Mouse (Mus musculus) left cerebral cortex, postnatal 4 days (tissue): ENCODE results near the gene Tcirg1. TPM values are rescaled to one million over a fixed set of nuclear protein-coding genes. Genes with fewer than 3 reads are reported as not detected.
A peak's percentile ranks its signal among the peaks of the same experiment; 100 is the strongest.

Experiments
- DNase-seq: peaks from one replicate; pipeline ENCODE4 v3.0.0-alpha.2; 2022
- intact Hi-C: fragments of 180-260 bp; cut with DNase I; formaldehyde crosslinking; loops from one replicate; pipeline ENCODE4 v1.15.1; 2025
- total RNA-seq, 2 experiments: library from RNA; stranded (reverse); gene quantifications; 2 replicates each; pipeline ENCODE4 v1.2.3; 2021

Tcirg1 gene
- total RNA-seq, 2 experiments from 2014 or later, result 24.0 to 27.9 TPM

GRCm38 (mm10) chr19:3853891-3854290 is 53.0 kb downstream of the Tcirg1 start:
- intact Hi-C loops, result no loop called here
- peak; percentile 37 for DNase-seq

- DNase-seq, result no peak
- intact Hi-C loops, result no loop called here
These were observed 53.8 kb downstream of the Tcirg1 start for GRCm38 (mm10) chr19:3853121-3853520.

- DNase-seq, result peak; percentile 58
- intact Hi-C loops, result no loop called here
These were observed 54.8 kb downstream of the Tcirg1 start for GRCm38 (mm10) chr19:3851979-3852681.

- intact Hi-C loops, result no loop called here
These were observed 55.4 kb downstream of the Tcirg1 start, which contains the start of gene Chka for GRCm38 (mm10) chr19:3851502-3851962. Gene Chka, plus strand, starts transcription at chr19:3851773.

GRCm38 (mm10) chr19:3850847-3851469 is 56.0 kb downstream of the Tcirg1 start:
- intact Hi-C loops, result no loop called here
- DNase-seq, result peak; percentile 72

More at GRCm38 (mm10) chr19:3851502-3851962, 55.4 kb downstream of the Tcirg1 start, which contains the start of gene Chka:
- DNase-seq, result peak; percentile 99

- DNase-seq, result no peak
- intact Hi-C loops, result no loop called here
These were observed 56.9 kb downstream of the Tcirg1 start for GRCm38 (mm10) chr19:3850076-3850475.

- DNase-seq, result no peak
- intact Hi-C loops, result no loop called here
These were observed 57.7 kb downstream of the Tcirg1 start for GRCm38 (mm10) chr19:3849251-3849650.

GRCm38 (mm10) chr19:3848207-3848808 is 58.6 kb downstream of the Tcirg1 start:
- intact Hi-C loops, result no loop called here
- no peak for DNase-seq

GRCm38 (mm10) chr19:3847711-3848110 is 59.2 kb downstream of the Tcirg1 start:
- DNase-seq, result no peak
- intact Hi-C loops, result no loop called here

- intact Hi-C loops, result no loop called here
- no peak for DNase-seq
These were observed 60.0 kb downstream of the Tcirg1 start for GRCm38 (mm10) chr19:3846676-3847604.

Other genes starting within 250 kb of the Tcirg1 start
- 10 to 100 TPM; 11.9 to 13.2 TPM for gene Lrp5, start 220.6 kb downstream of the Tcirg1 start, total RNA-seq
- 10 to 100 TPM; 38.8 to 40.6 TPM for gene 1810055G02Rik, start 198.8 kb downstream of the Tcirg1 start, total RNA-seq
- gene Kmt5b, start 139.7 kb downstream of the Tcirg1 start, total RNA-seq, result 10 to 100 TPM; 89.1 to 90.7 TPM
- 100 to 1,000 TPM in 1 of 2 experiments, 10 to 100 TPM in 1; 88.7 to 104 TPM for gene Chka, start 55.4 kb downstream of the Tcirg1 start, total RNA-seq
- gene Ndufs8, start 5.6 kb upstream of the Tcirg1 start, total RNA-seq, result 100 to 1,000 TPM in 1 of 2 experiments, 10 to 100 TPM in 1; 94.0 to 102 TPM
- 1 to 10 TPM; 1.5 to 1.9 TPM for gene Aldh3b1, start 22.7 kb upstream of the Tcirg1 start, total RNA-seq
- 1 to 10 TPM; 6.4 to 8.9 TPM for gene Unc93b1, start 28.1 kb upstream of the Tcirg1 start, total RNA-seq
- not detected for gene Aldh3b3, start 51.5 kb upstream of the Tcirg1 start, total RNA-seq
- gene Aldh3b2, start 65.2 kb upstream of the Tcirg1 start, total RNA-seq, result under 1 TPM; 0.40 to 0.64 TPM
- gene Acy3, start 79.4 kb upstream of the Tcirg1 start, total RNA-seq, result 1 to 10 TPM; 1.4 to 1.6 TPM
- not detected for gene Tbx10, start 85.6 kb upstream of the Tcirg1 start, total RNA-seq
- gene Nudt8, start 93.4 kb upstream of the Tcirg1 start, total RNA-seq, result 10 to 100 TPM; 14.6 to 14.8 TPM
- gene Gm49405, start 93.5 kb upstream of the Tcirg1 start, total RNA-seq, result 1 to 10 TPM; 4.1 to 4.8 TPM
- gene Doc2g, start 96.2 kb upstream of the Tcirg1 start, total RNA-seq, result 1 to 10 TPM; 8.3 to 9.4 TPM
- 100 to 1,000 TPM; 185 to 196 TPM for gene Ndufv1, start 105.7 kb upstream of the Tcirg1 start, total RNA-seq
- gene Gstp1, start 130.9 kb upstream of the Tcirg1 start, total RNA-seq, result 100 to 1,000 TPM; 288 to 297 TPM
- gene Gstp2, start 138.9 kb upstream of the Tcirg1 start, total RNA-seq, result 10 to 100 TPM; 27.2 to 31.6 TPM
- gene Gstp3, start 152.4 kb upstream of the Tcirg1 start, total RNA-seq, result not detected
- not detected for gene Cabp2, start 174.4 kb upstream of the Tcirg1 start, total RNA-seq
- gene Cdk2ap2, start 190.0 kb upstream of the Tcirg1 start, total RNA-seq, result 10 to 100 TPM; 27.5 to 28.3 TPM
- gene Pitpnm1, start 192.9 kb upstream of the Tcirg1 start, total RNA-seq, result 100 to 1,000 TPM; 185 to 187 TPM
- gene Aip, start 218.7 kb upstream of the Tcirg1 start, total RNA-seq, result 10 to 100 TPM; 54.8 to 64.8 TPM
- gene Gpr152, start 232.7 kb upstream of the Tcirg1 start, total RNA-seq, result not detected
- not detected for gene Cabp4, start 236.9 kb upstream of the Tcirg1 start, total RNA-seq
- 100 to 1,000 TPM in 1 of 2 experiments, 10 to 100 TPM in 1; 92.6 to 107 TPM for gene Coro1b, start 241.5 kb upstream of the Tcirg1 start, total RNA-seq
- 1 to 10 TPM; 1.2 to 1.6 TPM for gene Ptprcap, start 246.5 kb upstream of the Tcirg1 start, total RNA-seq